ENCODE assay signal across 8 mouse cellular contexts in the genomic region with DNA sequence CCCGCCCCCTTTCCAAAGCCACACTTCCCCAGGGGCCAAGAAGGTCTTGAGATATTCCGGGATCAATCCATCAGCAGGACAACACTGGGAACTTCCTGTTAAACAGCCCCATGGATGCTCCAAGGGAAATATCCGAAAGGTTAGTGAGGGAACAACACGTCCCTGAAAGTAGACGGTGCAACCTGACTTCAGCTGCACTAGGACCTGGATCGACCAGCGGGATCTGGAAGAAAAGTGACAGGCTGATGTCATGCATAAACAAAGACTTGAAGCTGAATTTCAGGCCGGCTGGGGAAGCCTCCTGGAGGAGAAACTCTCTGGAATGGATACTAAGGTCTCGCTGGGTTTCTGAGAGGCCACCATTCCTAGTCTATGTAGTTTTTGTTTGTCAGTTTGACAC. TPM values are rescaled to one million over a fixed set of nuclear protein-coding genes. Genes with fewer than 3 reads are reported as not detected.
DNase-seq lines count a peak whose midpoint lies in the region; ATAC-seq lines count a peak whose summit lies in the region.

No protein-coding gene starts in this region.

- intact Hi-C loops in heart, postnatal 36 days (cut with DNase I) = no loop called here

- H3K9ac ChIP-seq in heart, embryonic 12.5 days = peak overlapping the region; percentile 85

- H3K4me3 ChIP-seq in heart, embryonic 12.5 days = peak overlapping the region; percentile 76
- H3K4me3 ChIP-seq in hindbrain, embryonic 10.5 days = peak overlapping the region; percentile 80
- H3K4me3 ChIP-seq in macrophage (ENCODE audit: inconsistent target) = peak overlapping the region; percentile 7; the same call in 1 of the 2 replicates

- H3K9me3 ChIP-seq in heart, embryonic 12.5 days (replicated peaks) = peaks cover 10% of the 10 kb centered on the region; the same call in 1 of the 2 replicates
- H3K9me3 ChIP-seq in hindbrain, embryonic 10.5 days = peaks cover 9% of the 10 kb centered on the region

- peaks cover 10% of the 10 kb centered on the region; the same call in 1 of the 2 replicates for H3K79me2 ChIP-seq in macrophage (ENCODE audit: inconsistent target)

- no peak for DNase-seq in heart, postnatal 36 days
- peak; percentile 10 for DNase-seq in right cerebral cortex, adult 18-20 months
- DNase-seq in right cerebral cortex, postnatal 25 days = no peak
- DNase-seq in hindbrain, embryonic 10.5 days (ENCODE audit: low spot score) = no peak
- no peak for DNase-seq in embryo, embryonic 10.5 days (ENCODE audit: low spot score)
- DNase-seq in retina, embryonic 14.5 days (ENCODE audit: low spot score) = no peak

- peaks cover 17% of the 10 kb centered on the region for H3K4me1 ChIP-seq in heart, embryonic 12.5 days (replicated peaks)
- peaks cover 45% of the 10 kb centered on the region for H3K4me1 ChIP-seq in hindbrain, embryonic 10.5 days (replicated peaks)

- H3K36me3 ChIP-seq in heart, embryonic 12.5 days = no peaks in the 10 kb centered on the region
- H3K36me3 ChIP-seq in hindbrain, embryonic 10.5 days = no peaks in the 10 kb centered on the region
- H3K36me3 ChIP-seq in macrophage (ENCODE audit: inconsistent target) = no peaks in the 10 kb centered on the region

- H3K27ac ChIP-seq in heart, embryonic 12.5 days (ENCODE audit: poor library complexity, severe bottlenecking) = no peak overlapping the region
- peak overlapping the region; percentile 95 for H3K27ac ChIP-seq in hindbrain, embryonic 10.5 days
- H3K27ac ChIP-seq in macrophage = no peak overlapping the region

- peaks cover 10% of the 10 kb centered on the region for H3K27me3 ChIP-seq in heart, embryonic 12.5 days (replicated peaks)
- peaks cover 19% of the 10 kb centered on the region for H3K27me3 ChIP-seq in hindbrain, embryonic 10.5 days (ENCODE audit: insufficient read depth, poor library complexity, severe bottlenecking)

- peak overlapping the region; percentile 99 for H3K4me2 ChIP-seq in heart, embryonic 12.5 days

- peak; percentile 13; the same call in 1 of the 2 replicates for ATAC-seq in heart, embryonic 12.5 days (ENCODE audit: insufficient number of reproducible peaks, low FRiP score)

- 6% methylated on average over 9 of the region's 9 CpGs for WGBS in heart, embryonic 12.5 days
- WGBS in hindbrain, embryonic 10.5 days = 2% methylated on average over 9 of the region's 9 CpGs
- 16% methylated on average over 9 of the region's 9 CpGs for WGBS in macrophage (ENCODE audit: missing documents)

RNA-seq across cellular contexts. Expression of gene Nup210, which starts 0.5 kb away (rescaled TPM):
- 10.7 and 11.2 TPM in 2 replicates for polyA plus RNA-seq in heart, embryonic 12.5 days (2016; fragmentation: Nextera tagmentation; extraction: Ambion mirVana)
- total RNA-seq in heart, postnatal 36 days (2021) = 1 to 10 TPM; 2.3 to 4.8 TPM
- 24.0 and 28.8 TPM in 2 replicates for polyA plus RNA-seq in hindbrain, embryonic 10.5 days (2016; fragmentation: Nextera tagmentation; extraction: Ambion mirVana)
- total RNA-seq in macrophage (2018; cell fraction: chromatin; rRNA removed) = 10 to 100 TPM in 1 of 26 experiments, 1 to 10 TPM in 24, under 1 TPM in 1; 0.38 to 11.2 (median 4.4) TPM
- 1 to 10 TPM in 15 of 26 experiments, under 1 TPM in 11; 0.55 to 1.9 (median 1.2) TPM for total RNA-seq in macrophage (2018; cell fraction: cytosol; rRNA removed)
- total RNA-seq in macrophage (2018; cell fraction: nucleus; rRNA removed) = 10 to 100 TPM in 1 of 26 experiments, 1 to 10 TPM in 25; 1.1 to 26.0 (median 3.0) TPM
- polyA plus RNA-seq in macrophage (2018) = 0.62 to 5.7 TPM (median 2.0 TPM) in 3 replicates

RNA-seq across cellular contexts. Expression of gene Hdac11, which starts 39.3 kb away (rescaled TPM):
- polyA plus RNA-seq in heart, embryonic 12.5 days (2016; fragmentation: Nextera tagmentation; extraction: Ambion mirVana) = 8.8 and 9.0 TPM in 2 replicates
- total RNA-seq in heart, postnatal 36 days (2021) = 10 to 100 TPM; 15.7 to 16.7 TPM
- 12.3 and 15.6 TPM in 2 replicates for polyA plus RNA-seq in hindbrain, embryonic 10.5 days (2016; fragmentation: Nextera tagmentation; extraction: Ambion mirVana)
- total RNA-seq in macrophage (2018; cell fraction: chromatin; rRNA removed) = 1 to 10 TPM in 17 of 26 experiments, under 1 TPM in 5, not detected in 4; 0.50 to 9.6 (median 2.3) TPM
- total RNA-seq in macrophage (2018; cell fraction: cytosol; rRNA removed) = 1 to 10 TPM in 6 of 26 experiments, under 1 TPM in 20; 0.27 to 1.5 (median 0.70) TPM
- total RNA-seq in macrophage (2018; cell fraction: nucleus; rRNA removed) = 1 to 10 TPM in 12 of 26 experiments, under 1 TPM in 12, not detected in 2; 0.26 to 4.5 (median 1.0) TPM
- polyA plus RNA-seq in macrophage (2018) = 0.55 to 1.4 TPM (median 0.77 TPM) in 3 replicates

Comparison
In these comparisons a context has a peak if more than half of its experiments do, and no peak if none do; other contexts are left out.
1. H3K4me3 ChIP-seq: peak in every context shown above with its lines; median percentile 80 in hindbrain, embryonic 10.5 days; 76 in heart, embryonic 12.5 days; 7 in macrophage.